Mouse (Mus musculus): ENCODE results near the gene Cpsf6. TPM values are rescaled to one million over a fixed set of nuclear protein-coding genes. Genes with fewer than 3 reads are reported as not detected.

Gene Cpsf6
- polyA plus RNA-seq, 1 experiment from 2014 or later: 165 TPM

- no peaks in the 10 kb centered on the region for H3K36me3 ChIP-seq
- ATAC-seq (ENCODE audit: borderline replicate concordance, extremely low read depth, low FRiP score, low TSS enrichment): no peak
- H3K27me3 ChIP-seq: no peaks in the 10 kb centered on the region
- H3K9me3 ChIP-seq: no peaks in the 10 kb centered on the region
- 58% methylated on average over 6 of the region's 6 CpGs for WGBS
- no peak overlapping the region for H3K9ac ChIP-seq
- H3K27ac ChIP-seq: no peak overlapping the region
- H3K4me3 ChIP-seq: no peak overlapping the region
- no peak overlapping the region for H3K4me2 ChIP-seq
- no peaks in the 10 kb centered on the region for H3K4me1 ChIP-seq
Measured at GRCm38 (mm10) chr10:117411131-117411530, 31.3 kb upstream of the Cpsf6 start.

GRCm38 (mm10) chr10:117410481-117411048, 30.8 kb upstream of the Cpsf6 start:
- no peak overlapping the region for H3K27ac ChIP-seq
- H3K4me3 ChIP-seq: no peak overlapping the region
- H3K9me3 ChIP-seq: no peaks in the 10 kb centered on the region
- WGBS: 82% methylated on average over 6 of the region's 6 CpGs
- H3K36me3 ChIP-seq: no peaks in the 10 kb centered on the region
- no peak overlapping the region for H3K4me2 ChIP-seq
- no peaks in the 10 kb centered on the region for H3K4me1 ChIP-seq
- ATAC-seq (ENCODE audit: borderline replicate concordance, extremely low read depth, low FRiP score, low TSS enrichment): no peak
- H3K9ac ChIP-seq: no peak overlapping the region
- H3K27me3 ChIP-seq: no peaks in the 10 kb centered on the region

- no peak overlapping the region for H3K27ac ChIP-seq
- no peak for ATAC-seq (ENCODE audit: borderline replicate concordance, extremely low read depth, low FRiP score, low TSS enrichment)
- 70% methylated on average over 21 of the region's 21 CpGs for WGBS
- no peaks in the 10 kb centered on the region for H3K9me3 ChIP-seq
- H3K9ac ChIP-seq: no peak overlapping the region
- H3K27me3 ChIP-seq: no peaks in the 10 kb centered on the region
- H3K4me3 ChIP-seq: no peak overlapping the region
- no peaks in the 10 kb centered on the region for H3K4me1 ChIP-seq
- H3K4me2 ChIP-seq: no peak overlapping the region
- H3K36me3 ChIP-seq: no peaks in the 10 kb centered on the region
Measured at GRCm38 (mm10) chr10:117409373-117410354, 29.8 kb upstream of the Cpsf6 start.

- WGBS: 79% methylated on average over 7 of the region's 7 CpGs
- Histone ChIP-seq H3K4me1 (no peaks in the 10 kb centered on the region), H3K4me3 (no peak overlapping the region), H3K27ac (no peak overlapping the region), H3K9ac (no peak overlapping the region), H3K9me3 (no peaks in the 10 kb centered on the region), H3K36me3 (no peaks in the 10 kb centered on the region), H3K4me2 (no peak overlapping the region), H3K27me3 (no peaks in the 10 kb centered on the region)
- no peak for ATAC-seq (ENCODE audit: borderline replicate concordance, extremely low read depth, low FRiP score, low TSS enrichment)
Measured at GRCm38 (mm10) chr10:117408545-117409372, 28.9 kb upstream of the Cpsf6 start.

- Histone ChIP-seq H3K4me2 (no peak overlapping the region), H3K9me3 (no peaks in the 10 kb centered on the region), H3K4me3 (no peak overlapping the region), H3K4me1 (no peaks in the 10 kb centered on the region), H3K36me3 (no peaks in the 10 kb centered on the region), H3K27me3 (no peaks in the 10 kb centered on the region), H3K9ac (no peak overlapping the region), H3K27ac (no peak overlapping the region)
- WGBS: 75% methylated on average over 4 of the region's 4 CpGs
- ATAC-seq (ENCODE audit: borderline replicate concordance, extremely low read depth, low FRiP score, low TSS enrichment): no peak
Measured at GRCm38 (mm10) chr10:117407734-117408288, 28.0 kb upstream of the Cpsf6 start.

- H3K9ac ChIP-seq: no peak overlapping the region
- no peaks in the 10 kb centered on the region for H3K27me3 ChIP-seq
- no peaks in the 10 kb centered on the region for H3K9me3 ChIP-seq
- no peak overlapping the region for H3K4me2 ChIP-seq
- no peak overlapping the region for H3K4me3 ChIP-seq
- no peak for ATAC-seq (ENCODE audit: borderline replicate concordance, extremely low read depth, low FRiP score, low TSS enrichment)
- 86% methylated on average over 8 of the region's 8 CpGs for WGBS
- H3K4me1 ChIP-seq: no peaks in the 10 kb centered on the region
- no peak overlapping the region for H3K27ac ChIP-seq
- H3K36me3 ChIP-seq: no peaks in the 10 kb centered on the region
Measured at GRCm38 (mm10) chr10:117406843-117407733, 27.3 kb upstream of the Cpsf6 start.

GRCm38 (mm10) chr10:117406283-117406588, 26.4 kb upstream of the Cpsf6 start:
- H3K4me2 ChIP-seq: no peak overlapping the region
- no peaks in the 10 kb centered on the region for H3K9me3 ChIP-seq
- no peaks in the 10 kb centered on the region for H3K27me3 ChIP-seq
- ATAC-seq (ENCODE audit: borderline replicate concordance, extremely low read depth, low FRiP score, low TSS enrichment): no peak
- WGBS: 71% methylated on average over 5 of the region's 5 CpGs
- no peaks in the 10 kb centered on the region for H3K4me1 ChIP-seq
- no peak overlapping the region for H3K27ac ChIP-seq
- no peaks in the 10 kb centered on the region for H3K36me3 ChIP-seq
- H3K4me3 ChIP-seq: no peak overlapping the region
- no peak overlapping the region for H3K9ac ChIP-seq

- no peaks in the 10 kb centered on the region for H3K36me3 ChIP-seq
- H3K4me1 ChIP-seq: no peaks in the 10 kb centered on the region
- no peak for ATAC-seq (ENCODE audit: borderline replicate concordance, extremely low read depth, low FRiP score, low TSS enrichment)
- H3K9me3 ChIP-seq: no peaks in the 10 kb centered on the region
- no peak overlapping the region for H3K9ac ChIP-seq
- no peak overlapping the region for H3K27ac ChIP-seq
- H3K4me2 ChIP-seq: no peak overlapping the region
- no peak overlapping the region for H3K4me3 ChIP-seq
- WGBS: 68% methylated on average over 6 of the region's 6 CpGs
- H3K27me3 ChIP-seq: no peaks in the 10 kb centered on the region
Measured at GRCm38 (mm10) chr10:117405526-117406282, 25.9 kb upstream of the Cpsf6 start.

GRCm38 (mm10) chr10:117404384-117404783, 24.6 kb upstream of the Cpsf6 start:
- Histone ChIP-seq H3K27ac (no peak overlapping the region), H3K4me1 (no peaks in the 10 kb centered on the region), H3K36me3 (no peaks in the 10 kb centered on the region), H3K4me2 (no peak overlapping the region), H3K9ac (no peak overlapping the region), H3K27me3 (no peaks in the 10 kb centered on the region), H3K4me3 (no peak overlapping the region), H3K9me3 (no peaks in the 10 kb centered on the region)
- no peak for ATAC-seq (ENCODE audit: borderline replicate concordance, extremely low read depth, low FRiP score, low TSS enrichment)
- WGBS: 89% methylated on average over 6 of the region's 6 CpGs

- H3K9ac ChIP-seq: no peak overlapping the region
- H3K4me1 ChIP-seq: no peaks in the 10 kb centered on the region
- WGBS: 71% methylated on average over 15 of the region's 15 CpGs
- H3K27me3 ChIP-seq: no peaks in the 10 kb centered on the region
- H3K4me2 ChIP-seq: no peak overlapping the region
- no peak for ATAC-seq (ENCODE audit: borderline replicate concordance, extremely low read depth, low FRiP score, low TSS enrichment)
- H3K27ac ChIP-seq: no peak overlapping the region
- no peak overlapping the region for H3K4me3 ChIP-seq
- H3K36me3 ChIP-seq: no peaks in the 10 kb centered on the region
- H3K9me3 ChIP-seq: no peaks in the 10 kb centered on the region
Measured at GRCm38 (mm10) chr10:117403344-117403953, 23.6 kb upstream of the Cpsf6 start.

All from lung, embryonic 15.5 days (tissue).